Mouse (Mus musculus): Measurements from ENCODE around the gene Deaf1. TPM values are rescaled to one million over a fixed set of nuclear protein-coding genes. Genes with fewer than 3 reads are reported as not detected.
A peak's percentile ranks its signal among the peaks of the same experiment; 100 is the strongest.

Deaf1 gene
- polyA plus RNA-seq, 1 experiment from 2014 or later = 78.4 TPM

DNA sequence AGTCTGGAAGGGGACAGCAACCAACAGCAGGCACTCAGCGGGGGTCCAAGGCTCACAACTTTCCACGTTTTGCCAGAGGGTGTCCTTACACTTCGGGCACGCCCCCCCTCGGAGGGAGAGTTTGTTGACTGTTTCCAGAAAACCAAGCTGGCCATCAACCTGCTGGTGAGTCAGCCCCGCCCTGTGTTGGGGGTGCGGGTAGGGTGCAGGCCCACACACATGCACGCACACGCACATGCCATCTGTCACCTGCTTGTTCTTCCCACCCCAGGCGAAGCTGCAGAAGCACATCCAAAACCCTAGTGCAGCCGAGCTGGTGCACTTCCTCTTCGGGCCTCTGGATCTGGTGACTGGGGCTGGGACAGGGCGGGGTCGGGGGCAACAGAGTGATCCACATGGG is 29.5 kb upstream of the Deaf1 start:
- Histone ChIP-seq H3K27me3 (peaks cover 27% of the 10 kb centered on the region), H3K4me3 (replicated peaks) (no peak overlapping the region), H3K4me1 (peaks cover 4% of the 10 kb centered on the region), H3K4me2 (no peak overlapping the region), H3K36me3 (replicated peaks) (no peaks in the 10 kb centered on the region), H3K27ac (no peak overlapping the region), H3K9me3 (no peaks in the 10 kb centered on the region), H3K9ac (no peak overlapping the region)
- ATAC-seq (ENCODE audit: low FRiP score) = no peak
- WGBS = 77% methylated on average over 14 of the region's 14 CpGs

DNA sequence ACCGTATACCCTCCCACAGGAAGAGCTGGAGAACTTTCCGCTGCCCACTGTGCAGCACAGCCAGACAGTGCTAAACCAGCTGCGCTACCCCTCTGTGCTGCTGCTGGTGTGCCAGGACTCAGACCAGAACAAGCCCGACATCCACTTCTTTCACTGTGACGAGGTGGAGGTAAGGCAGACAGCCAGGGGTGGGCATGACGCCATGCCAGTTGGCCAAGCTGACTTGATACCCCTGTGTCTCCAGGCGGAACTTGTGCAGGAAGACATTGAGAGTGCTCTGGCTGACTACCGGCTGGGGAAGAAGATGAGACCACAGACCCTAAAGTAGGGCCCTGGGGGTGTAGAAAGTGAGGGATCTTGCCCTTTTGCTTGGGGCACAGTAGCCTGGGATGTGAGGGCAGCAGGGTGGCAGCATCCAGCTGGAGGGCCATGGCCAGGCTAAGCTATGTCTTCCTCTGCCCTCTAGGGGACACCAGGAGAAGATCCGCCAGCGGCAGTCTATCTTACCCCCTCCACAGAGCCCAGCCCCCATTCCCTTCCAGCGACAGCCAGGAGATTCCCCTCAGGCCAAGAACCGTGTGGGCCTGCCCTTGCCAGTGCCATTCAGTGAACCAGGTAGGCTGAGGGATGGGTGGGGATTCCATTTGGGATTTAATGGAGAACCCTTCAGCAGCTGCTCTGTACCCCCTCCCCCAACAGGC is 28.3 kb upstream of the Deaf1 start:
- peaks cover 15% of the 10 kb centered on the region for H3K27me3 ChIP-seq
- WGBS = 60% methylated on average over 12 of the region's 12 CpGs
- no peak for ATAC-seq (ENCODE audit: low FRiP score)
- H3K4me2 ChIP-seq = no peak overlapping the region
- no peak overlapping the region for H3K27ac ChIP-seq
- no peaks in the 10 kb centered on the region for H3K36me3 ChIP-seq (replicated peaks)
- H3K9ac ChIP-seq = no peak overlapping the region; the same call in 1 of the 2 replicates
- H3K4me1 ChIP-seq = peaks cover 4% of the 10 kb centered on the region
- H3K9me3 ChIP-seq = no peaks in the 10 kb centered on the region
- H3K4me3 ChIP-seq (replicated peaks) = no peak overlapping the region

DNA sequence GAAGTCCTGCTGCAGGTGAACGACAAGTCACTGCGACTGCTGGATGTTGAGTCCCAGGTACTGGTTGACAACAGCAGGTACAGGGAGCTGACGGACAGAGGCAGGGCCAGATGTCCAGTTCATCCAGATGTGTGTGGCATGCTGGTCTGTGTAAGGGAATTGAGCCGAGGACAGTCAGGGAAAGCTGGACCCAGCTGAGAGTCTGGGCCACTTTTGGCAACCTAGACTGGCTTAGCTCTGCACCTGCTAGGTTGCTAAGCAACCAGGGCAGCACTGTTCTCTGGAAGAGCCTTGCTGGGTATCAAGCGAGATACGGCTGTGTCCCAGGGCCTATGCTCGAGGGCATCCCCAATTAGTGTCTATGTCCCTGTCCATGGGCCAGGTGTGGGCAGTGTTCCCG is 27.6 kb upstream of the Deaf1 start:
- 75% methylated on average over 8 of the region's 8 CpGs for WGBS
- no peak for ATAC-seq (ENCODE audit: low FRiP score)
- H3K4me1 ChIP-seq = peaks cover 4% of the 10 kb centered on the region
- no peaks in the 10 kb centered on the region for H3K36me3 ChIP-seq (replicated peaks)
- H3K4me2 ChIP-seq = no peak overlapping the region
- H3K9ac ChIP-seq = no peak overlapping the region
- no peak overlapping the region for H3K27ac ChIP-seq
- H3K9me3 ChIP-seq = no peaks in the 10 kb centered on the region
- no peak overlapping the region for H3K4me3 ChIP-seq (replicated peaks)
- H3K27me3 ChIP-seq = peaks cover 8% of the 10 kb centered on the region; the same call in 1 of the 2 replicates

DNA sequence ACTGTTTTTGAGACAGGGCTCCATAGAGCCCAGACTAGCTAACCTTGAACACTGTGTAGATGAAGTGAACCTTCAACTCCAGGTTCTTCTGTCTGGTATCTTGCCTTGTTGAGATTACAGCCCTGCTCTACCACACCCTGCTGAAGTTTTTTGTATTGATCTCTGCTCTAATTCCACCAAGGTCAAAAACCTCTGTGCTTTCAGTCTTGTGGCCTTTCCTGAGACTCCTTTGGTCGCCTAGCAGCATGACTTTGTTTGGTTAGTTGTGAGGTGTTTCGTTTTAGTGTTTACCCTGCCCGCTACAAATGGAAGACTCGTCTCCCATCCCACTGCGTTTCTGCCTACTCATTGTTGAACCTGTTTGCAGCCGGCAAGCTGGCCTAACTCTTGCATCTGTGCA is 23.6 kb upstream of the Deaf1 start:
- H3K27ac ChIP-seq = no peak overlapping the region
- no peaks in the 10 kb centered on the region for H3K9me3 ChIP-seq
- no peak overlapping the region for H3K9ac ChIP-seq
- H3K27me3 ChIP-seq = no peaks in the 10 kb centered on the region
- 83% methylated on average over 6 of the region's 6 CpGs for WGBS
- no peak overlapping the region for H3K4me3 ChIP-seq (replicated peaks)
- H3K4me1 ChIP-seq = peaks cover 4% of the 10 kb centered on the region
- H3K4me2 ChIP-seq = no peak overlapping the region
- no peak for ATAC-seq (ENCODE audit: low FRiP score)
- H3K36me3 ChIP-seq (replicated peaks) = no peaks in the 10 kb centered on the region

DNA sequence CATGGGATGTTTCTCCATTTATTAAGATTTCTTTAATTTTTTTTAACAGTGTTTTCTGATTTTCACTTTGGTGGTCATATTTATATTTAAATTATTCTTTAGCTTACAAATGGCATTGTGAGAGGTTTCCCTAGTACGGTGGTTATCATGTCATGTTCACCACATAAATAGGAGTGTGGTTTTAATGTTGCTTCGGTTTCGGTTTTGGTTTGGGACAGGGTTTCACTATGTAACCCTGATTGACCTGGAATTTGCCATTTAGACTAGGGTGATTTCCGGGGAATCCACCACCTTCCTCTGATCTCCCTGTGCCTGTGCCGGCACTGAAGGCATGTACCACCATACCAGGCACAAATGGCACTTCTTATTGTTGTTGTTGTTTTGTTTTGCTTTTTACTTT is 17.3 kb upstream of the Deaf1 start:
- ATAC-seq (ENCODE audit: low FRiP score) = no peak
- Histone ChIP-seq H3K4me1 (no peaks in the 10 kb centered on the region), H3K27me3 (peaks cover 10% of the 10 kb centered on the region), H3K27ac (no peak overlapping the region), H3K9ac (no peak overlapping the region), H3K36me3 (replicated peaks) (no peaks in the 10 kb centered on the region), H3K4me2 (no peak overlapping the region), H3K4me3 (replicated peaks) (no peak overlapping the region), H3K9me3 (no peaks in the 10 kb centered on the region)
- 95% methylated on average over 5 of the region's 5 CpGs for WGBS

DNA sequence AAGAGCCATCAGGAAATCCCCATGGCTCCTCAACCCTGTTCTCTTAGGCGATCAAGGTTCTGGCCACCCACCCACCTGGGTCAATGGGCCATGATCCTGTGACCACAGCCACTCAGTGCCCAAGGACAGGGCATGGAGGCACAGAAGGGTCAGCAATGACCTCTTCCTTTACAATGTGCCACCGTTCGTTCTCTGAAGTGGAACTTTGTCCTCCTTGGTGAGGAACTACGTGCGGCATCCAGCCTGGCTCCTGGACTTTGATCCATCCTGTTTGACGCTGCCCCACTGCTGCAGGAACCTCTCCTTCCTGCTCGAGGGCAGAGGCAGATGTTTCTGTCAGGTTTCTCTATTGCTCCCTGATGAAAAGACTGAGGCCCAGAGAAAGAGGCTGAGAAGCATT is 16.2 kb upstream of the Deaf1 start:
- WGBS = 80% methylated on average over 7 of the region's 7 CpGs
- H3K36me3 ChIP-seq (replicated peaks) = no peaks in the 10 kb centered on the region

DNA sequence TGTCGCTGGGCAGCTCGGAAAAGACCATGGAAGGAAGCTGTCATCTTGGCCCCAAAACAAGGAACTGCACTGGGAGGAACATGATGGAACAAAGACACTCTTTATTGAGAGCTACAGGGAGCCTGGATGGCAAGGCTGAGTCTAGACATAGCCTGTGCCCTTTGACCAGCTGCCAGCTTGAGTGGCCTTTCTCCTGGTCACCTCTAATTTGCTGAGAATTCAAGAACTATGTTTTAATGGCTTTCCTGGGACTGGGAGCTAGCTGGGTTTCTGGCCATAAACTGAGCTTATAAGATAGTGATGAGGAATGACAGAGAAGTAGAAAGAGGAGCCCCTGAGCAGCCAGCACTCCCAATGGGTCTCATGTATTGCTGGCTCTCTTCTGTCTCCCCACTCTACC is 15.7 kb upstream of the Deaf1 start:
- Histone ChIP-seq H3K4me2 (no peak overlapping the region), H3K27me3 (peaks cover 26% of the 10 kb centered on the region), H3K9me3 (no peaks in the 10 kb centered on the region), H3K9ac (no peak overlapping the region), H3K4me1 (peaks cover 7% of the 10 kb centered on the region), H3K27ac (no peak overlapping the region), H3K4me3 (replicated peaks) (no peak overlapping the region), H3K36me3 (replicated peaks) (no peaks in the 10 kb centered on the region)
- WGBS = 66% methylated on average over 2 of the region's 2 CpGs
- no peak for ATAC-seq (ENCODE audit: low FRiP score)

More for the DNA sequence above, 16.2 kb upstream of the Deaf1 start:
- Histone ChIP-seq H3K27ac (no peak overlapping the region), H3K27me3 (peaks cover 21% of the 10 kb centered on the region), H3K4me2 (no peak overlapping the region), H3K4me1 (peaks cover 2% of the 10 kb centered on the region), H3K4me3 (replicated peaks) (no peak overlapping the region), H3K9ac (no peak overlapping the region), H3K9me3 (no peaks in the 10 kb centered on the region)
- ATAC-seq (ENCODE audit: low FRiP score) = no peak

DNA sequence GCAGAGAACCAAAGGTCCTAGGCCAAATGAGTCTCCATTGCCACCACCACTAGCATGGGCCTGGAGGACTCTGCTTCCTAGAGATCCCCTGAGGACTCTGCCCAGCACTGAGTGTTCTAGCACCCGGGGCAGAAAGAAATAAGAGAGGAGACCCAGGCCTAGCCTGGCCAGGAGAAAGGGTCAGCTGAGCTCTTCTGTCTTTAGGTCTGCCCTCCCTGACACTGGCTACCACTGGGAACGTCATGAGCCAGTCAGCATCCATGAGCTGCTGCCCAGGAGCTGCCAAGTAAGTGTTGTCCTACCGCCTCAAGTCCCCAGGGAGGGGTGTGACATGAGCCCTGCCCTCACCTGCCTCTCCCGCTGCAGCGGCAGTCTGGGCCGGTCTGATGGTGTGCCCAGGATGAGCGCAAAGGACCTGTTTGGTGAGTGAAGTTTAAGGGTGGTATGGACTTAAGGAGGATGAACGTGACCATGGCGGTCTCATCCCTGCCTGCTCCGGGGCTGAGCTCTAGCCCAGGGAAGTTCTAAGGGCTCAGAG is 14.3 kb upstream of the Deaf1 start:
- H3K27ac ChIP-seq = no peak overlapping the region
- no peak overlapping the region for H3K9ac ChIP-seq
- no peak overlapping the region for H3K4me3 ChIP-seq (replicated peaks)
- no peaks in the 10 kb centered on the region for H3K9me3 ChIP-seq
- peaks cover 7% of the 10 kb centered on the region for H3K4me1 ChIP-seq
- WGBS = 79% methylated on average over 10 of the region's 10 CpGs
- H3K27me3 ChIP-seq = peaks cover 32% of the 10 kb centered on the region
- no peak overlapping the region for H3K4me2 ChIP-seq
- H3K36me3 ChIP-seq (replicated peaks) = no peaks in the 10 kb centered on the region
- no peak for ATAC-seq (ENCODE audit: low FRiP score)

DNA sequence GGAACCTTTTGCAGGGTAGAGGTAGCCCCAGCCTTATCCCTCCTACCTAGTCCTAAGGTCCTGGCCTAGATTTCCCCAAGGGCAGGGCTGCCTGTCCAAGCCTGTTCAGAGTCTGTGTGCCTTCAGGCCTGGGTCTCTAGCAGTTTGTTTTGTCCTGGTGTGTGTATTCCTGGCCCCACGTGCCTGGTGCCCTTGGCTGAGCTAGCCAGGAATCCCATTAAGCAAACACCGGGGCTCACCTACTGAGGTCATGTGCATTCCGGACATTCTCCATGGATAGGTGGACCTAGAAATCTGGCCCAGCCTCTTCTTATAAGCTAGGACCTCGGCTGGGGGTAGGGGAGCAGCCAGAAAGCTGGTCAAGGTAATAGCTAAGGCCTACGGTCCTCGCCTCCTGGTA is 13.0 kb upstream of the Deaf1 start:
- peaks cover 7% of the 10 kb centered on the region for H3K4me1 ChIP-seq
- H3K4me3 ChIP-seq (replicated peaks) = no peak overlapping the region
- WGBS = 86% methylated on average over 6 of the region's 6 CpGs
- no peak for ATAC-seq (ENCODE audit: low FRiP score)
- peaks cover 32% of the 10 kb centered on the region for H3K27me3 ChIP-seq
- H3K9me3 ChIP-seq = no peaks in the 10 kb centered on the region
- H3K4me2 ChIP-seq = no peak overlapping the region
- no peak overlapping the region for H3K9ac ChIP-seq
- no peak overlapping the region for H3K27ac ChIP-seq
- peaks cover 7% of the 10 kb centered on the region for H3K36me3 ChIP-seq (replicated peaks)

DNA sequence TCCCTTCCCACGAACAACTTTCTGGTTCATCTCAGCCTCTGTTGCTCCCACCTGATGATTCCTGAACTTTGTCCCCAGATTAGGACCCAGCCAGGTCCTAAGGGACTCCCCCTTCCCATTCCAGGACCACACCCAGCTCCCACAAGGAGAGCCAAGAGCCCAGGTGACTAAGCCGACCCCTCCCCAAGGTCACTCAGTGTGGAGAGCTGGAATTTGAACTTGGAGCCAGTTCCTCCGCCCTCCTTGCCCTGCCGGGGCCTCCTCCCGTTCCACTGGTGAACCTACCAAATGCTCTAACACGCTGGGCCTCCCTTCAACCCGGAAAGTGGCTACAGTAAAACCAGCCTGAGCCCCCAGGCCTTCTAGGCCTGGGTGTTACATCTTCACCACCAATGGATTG is 12.5 kb upstream of the Deaf1 start:
- no peaks in the 10 kb centered on the region for H3K9me3 ChIP-seq
- no peak overlapping the region for H3K4me2 ChIP-seq
- no peak overlapping the region for H3K27ac ChIP-seq
- H3K27me3 ChIP-seq = peaks cover 32% of the 10 kb centered on the region
- H3K36me3 ChIP-seq (replicated peaks) = peaks cover 9% of the 10 kb centered on the region
- ATAC-seq (ENCODE audit: low FRiP score) = no peak
- H3K4me1 ChIP-seq = peaks cover 7% of the 10 kb centered on the region
- 78% methylated on average over 7 of the region's 7 CpGs for WGBS
- H3K9ac ChIP-seq = no peak overlapping the region
- H3K4me3 ChIP-seq (replicated peaks) = no peak overlapping the region

DNA sequence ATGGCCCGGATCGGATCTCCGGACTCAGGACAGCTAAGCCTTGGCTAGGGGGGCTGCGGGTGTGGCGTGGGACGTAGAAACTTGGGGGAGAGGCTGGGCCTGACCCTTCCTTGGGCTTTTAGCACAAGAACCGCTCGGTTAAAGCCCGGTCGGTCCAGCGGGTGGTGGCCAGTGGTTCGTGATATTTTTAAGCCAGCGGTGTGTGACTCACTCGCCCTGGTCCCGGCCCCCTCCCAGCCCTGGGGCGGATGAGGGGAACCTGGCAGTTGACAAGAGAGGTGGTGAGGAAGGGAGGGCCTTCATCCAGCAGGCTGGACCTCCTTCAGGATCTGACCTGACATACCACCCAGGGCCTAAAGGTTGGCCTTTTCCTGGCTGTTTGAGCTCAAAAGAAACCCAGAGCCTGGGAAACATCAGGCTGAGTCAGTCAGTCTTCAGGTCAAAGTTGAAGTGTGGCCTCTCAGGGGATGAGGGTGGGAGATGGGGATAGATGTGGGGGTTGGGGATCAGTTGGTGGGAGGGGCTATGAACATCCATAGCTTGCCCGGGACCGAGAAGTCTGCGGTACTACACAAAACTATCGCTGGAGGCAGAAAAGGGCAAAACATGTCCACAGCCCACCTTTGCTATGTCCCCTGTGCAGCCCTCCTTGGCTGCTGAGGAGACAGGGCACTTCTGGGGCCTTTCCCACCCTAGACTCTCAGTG is 11.9 kb upstream of the Deaf1 start:
- Histone ChIP-seq H3K36me3 (replicated peaks) (peaks cover 15% of the 10 kb centered on the region), H3K4me1 (peaks cover 7% of the 10 kb centered on the region), H3K9ac (peak overlapping the region; percentile 49; the same call in 1 of the 2 replicates), H3K4me3 (replicated peaks) (0 out of 2 replicates have a peak overlapping the region, but pooled peaks have one; percentile 0), H3K4me2 (peak overlapping the region; percentile 39), H3K9me3 (no peaks in the 10 kb centered on the region), H3K27ac (no peak overlapping the region), H3K27me3 (peaks cover 32% of the 10 kb centered on the region)
- ATAC-seq (ENCODE audit: low FRiP score) = no peak
- WGBS = 39% methylated on average over 20 of the region's 20 CpGs

DNA sequence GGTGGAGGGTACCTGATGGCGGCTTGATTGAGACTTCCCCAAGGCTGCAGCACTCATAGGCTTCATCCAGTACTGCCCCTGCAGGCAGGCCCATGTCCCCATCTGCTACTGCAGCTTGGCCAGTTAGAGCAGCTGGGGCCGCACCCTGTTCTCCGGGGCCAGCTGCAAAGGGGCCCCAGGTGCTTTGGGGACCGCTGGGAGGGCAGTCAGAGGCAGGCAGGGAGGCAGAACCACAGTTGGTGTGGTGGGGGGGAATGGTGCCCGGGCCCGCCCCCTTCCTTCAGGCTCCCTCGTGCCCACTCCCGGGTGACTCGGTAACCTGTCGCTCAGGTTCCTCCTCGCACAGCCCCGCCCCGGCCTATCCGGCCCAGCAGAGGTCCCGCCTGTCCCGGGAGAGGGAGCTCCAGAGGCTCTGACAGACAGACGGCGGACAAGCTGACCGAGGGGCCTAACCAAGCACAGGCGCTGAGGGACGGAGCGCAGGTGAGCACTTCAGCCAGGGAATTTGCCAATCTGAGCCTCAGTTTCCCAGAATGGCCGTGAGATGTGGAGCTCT is 11.2 kb upstream of the Deaf1 start, which contains the start of gene Eps8l2:
Gene Eps8l2 (plus strand): TSS at position 305 of the 556 bp plus-strand sequence.
- peak within 1 kb of the TSS; percentile 49 for H3K9ac ChIP-seq
- peaks cover 7% of the 10 kb centered on the region for H3K4me1 ChIP-seq
- H3K9me3 ChIP-seq = no peaks in the 10 kb centered on the region
- peaks cover 22% of the 10 kb centered on the region for H3K36me3 ChIP-seq (replicated peaks)
- peaks cover 32% of the 10 kb centered on the region for H3K27me3 ChIP-seq
- 5% methylated on average over 23 of the region's 23 CpGs for WGBS
- 0 out of 2 replicates have a peak within 1 kb of the TSS, but pooled peaks have one; percentile 0 for H3K4me3 ChIP-seq (replicated peaks)
- no peak within 1 kb of the TSS for H3K27ac ChIP-seq
- peak within 1 kb of the TSS; percentile 39 for H3K4me2 ChIP-seq
- ATAC-seq (ENCODE audit: low FRiP score) = no peak
